Comparison of ENCODE assay signal across 18 mouse cellular contexts in the genomic region with DNA sequence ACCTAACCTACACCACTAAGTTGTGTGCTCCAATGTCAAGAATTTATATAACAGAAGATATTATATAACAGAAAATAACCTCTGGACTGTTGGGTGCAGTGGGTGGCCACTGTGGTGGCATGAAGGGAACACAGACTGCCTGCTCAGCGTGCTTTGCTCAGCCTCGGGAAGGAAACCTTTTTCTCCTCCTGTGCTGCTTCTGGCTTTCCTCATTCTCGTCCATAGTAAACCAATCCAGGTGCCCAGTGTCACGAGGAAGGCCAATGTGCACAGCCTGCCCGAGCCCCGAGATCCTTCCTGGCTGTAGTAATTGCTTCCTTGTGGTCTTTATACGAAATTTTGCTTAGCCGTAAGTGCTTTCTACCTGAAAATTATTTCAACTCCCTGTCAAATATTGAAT. TPM values are rescaled to one million over a fixed set of nuclear protein-coding genes. Genes with fewer than 3 reads are reported as not detected.
DNase-seq lines count a peak whose midpoint lies in the region; ATAC-seq and TF ChIP-seq lines count a peak whose summit lies in the region.
"Had no signal": no experiment of that assay in that cellular context is flagged by ENCODE, and none has a peak within 500 bp of the region (broad histone marks: within the 10 kb centered on the region; RNA-seq: fewer than 3 reads in every experiment).

No protein-coding gene starts in this region.

- 0 out of 2 replicates have a peak overlapping the region, but pooled peaks have one; percentile 4 for H3K9ac ChIP-seq in heart, embryonic 11.5 days (ENCODE audit: low read depth, low read length)
- no peak overlapping the region for H3K9ac ChIP-seq in intestine, embryonic 15.5 days
- no peak overlapping the region for H3K9ac ChIP-seq in intestine, postnatal 0 days (ENCODE audit: low read depth, low read length)
- no peak overlapping the region for H3K9ac ChIP-seq in limb, embryonic 11.5 days (ENCODE audit: low read length)
- H3K9ac ChIP-seq: liver, postnatal 0 days had no signal

- no peak for TF ChIP-seq CTCF in intestine, postnatal 0 days (IDR thresholded peaks at IDR 0.05; ENCODE audit: low read depth)

- H3K4me2 ChIP-seq in heart, embryonic 11.5 days = peak overlapping the region; percentile 61
- H3K4me2 ChIP-seq in intestine, embryonic 15.5 days (replicated peaks) = peak overlapping the region; percentile 19
- H3K4me2 ChIP-seq in intestine, postnatal 0 days (replicated peaks; ENCODE audit: low read depth) = no peak overlapping the region
- no peak overlapping the region for H3K4me2 ChIP-seq in limb, embryonic 11.5 days (ENCODE audit: low read depth, severe bottlenecking)

- no peak for ATAC-seq in heart, embryonic 11.5 days (replicated peaks; ENCODE audit: insufficient number of reproducible peaks, low FRiP score, low TSS enrichment)
- no peak for ATAC-seq in intestine, embryonic 15.5 days
- ATAC-seq in intestine, postnatal 0 days = no peak
- ATAC-seq in limb, embryonic 11.5 days (ENCODE audit: insufficient number of reproducible peaks, low FRiP score, low TSS enrichment, low read depth) = no peak
- ATAC-seq: liver, postnatal 0 days had no signal

- no peak overlapping the region for H3K27ac ChIP-seq in heart, embryonic 11.5 days (ENCODE audit: low read depth, low read length)
- no peak overlapping the region for H3K27ac ChIP-seq in intestine, embryonic 15.5 days
- no peak overlapping the region for H3K27ac ChIP-seq in intestine, postnatal 0 days (ENCODE audit: low read depth, low read length)
- no peak overlapping the region for H3K27ac ChIP-seq in limb, embryonic 11.5 days (replicated peaks; ENCODE audit: low read depth, low read length)
- no peak overlapping the region for H3K27ac ChIP-seq in limb, embryonic 10.5 days

- peaks cover 11% of the 10 kb centered on the region for H3K27me3 ChIP-seq in heart, embryonic 11.5 days (ENCODE audit: control insufficient read depth, insufficient read depth, low read length)
- peaks cover 8% of the 10 kb centered on the region; the same call in 1 of the 2 replicates for H3K27me3 ChIP-seq in intestine, embryonic 15.5 days (replicated peaks)
- peaks cover 7% of the 10 kb centered on the region for H3K27me3 ChIP-seq in intestine, postnatal 0 days (replicated peaks; ENCODE audit: control insufficient read depth, insufficient read depth, low read length)
- H3K27me3 ChIP-seq in limb, embryonic 11.5 days (ENCODE audit: control insufficient read depth, insufficient read depth, low read length) = peaks cover 6% of the 10 kb centered on the region
- H3K27me3 ChIP-seq in limb, embryonic 10.5 days (ENCODE audit: low read depth, poor library complexity, severe bottlenecking) = peaks cover 40% of the 10 kb centered on the region

- WGBS in heart, embryonic 11.5 days (ENCODE audit: insufficient replicate concordance) = 52% methylated on average over 8 of the region's 8 CpGs
- 58% methylated on average over 8 of the region's 8 CpGs for WGBS in intestine, embryonic 15.5 days
- WGBS in intestine, postnatal 0 days = 66% methylated on average over 8 of the region's 8 CpGs
- 32% methylated on average over 8 of the region's 8 CpGs for WGBS in limb, embryonic 11.5 days
- WGBS in limb, embryonic 10.5 days = 53% methylated on average over 8 of the region's 8 CpGs

- intact Hi-C loops in heart, postnatal 36 days (cut with DNase I) = no loop called here

- H3K36me3 ChIP-seq in heart, embryonic 11.5 days (ENCODE audit: control insufficient read depth, insufficient read depth, low read length) = no peaks in the 10 kb centered on the region
- H3K36me3 ChIP-seq in intestine, embryonic 15.5 days = no peaks in the 10 kb centered on the region
- H3K36me3 ChIP-seq in intestine, postnatal 0 days (ENCODE audit: control insufficient read depth, insufficient read depth) = no peaks in the 10 kb centered on the region
- H3K36me3 ChIP-seq in limb, embryonic 11.5 days (ENCODE audit: control insufficient read depth, insufficient read depth, low read length) = no peaks in the 10 kb centered on the region
- no peaks in the 10 kb centered on the region for H3K36me3 ChIP-seq in limb, embryonic 10.5 days
- H3K36me3 ChIP-seq: forebrain, embryonic 10.5 days; hindbrain, embryonic 10.5 days had no signal

- H3K4me3 ChIP-seq in heart, embryonic 11.5 days (ENCODE audit: low read depth, low read length) = peak overlapping the region; percentile 38; the same call in 1 of the 2 replicates
- H3K4me3 ChIP-seq in intestine, embryonic 15.5 days (replicated peaks) = no peak overlapping the region
- no peak overlapping the region for H3K4me3 ChIP-seq in intestine, postnatal 0 days (ENCODE audit: low read depth, low read length)
- H3K4me3 ChIP-seq in limb, embryonic 11.5 days (ENCODE audit: low read depth, low read length) = no peak overlapping the region
- no peak overlapping the region for H3K4me3 ChIP-seq in limb, embryonic 10.5 days

- no peaks in the 10 kb centered on the region for H3K4me1 ChIP-seq in heart, embryonic 11.5 days (ENCODE audit: control insufficient read depth, insufficient read depth, low read length)
- peaks cover 9% of the 10 kb centered on the region for H3K4me1 ChIP-seq in intestine, embryonic 15.5 days (replicated peaks)
- H3K4me1 ChIP-seq in intestine, postnatal 0 days (replicated peaks; ENCODE audit: control insufficient read depth, insufficient read depth, low read length) = no peaks in the 10 kb centered on the region
- H3K4me1 ChIP-seq in limb, embryonic 11.5 days (ENCODE audit: control insufficient read depth, insufficient read depth, low read length) = no peaks in the 10 kb centered on the region
- H3K4me1 ChIP-seq in limb, embryonic 10.5 days = peaks cover 12% of the 10 kb centered on the region

- no peaks in the 10 kb centered on the region for H3K9me3 ChIP-seq in heart, embryonic 11.5 days (replicated peaks; ENCODE audit: control insufficient read depth, low read length)
- no peaks in the 10 kb centered on the region for H3K9me3 ChIP-seq in intestine, embryonic 15.5 days
- H3K9me3 ChIP-seq in intestine, postnatal 0 days (ENCODE audit: control insufficient read depth) = no peaks in the 10 kb centered on the region
- no peaks in the 10 kb centered on the region for H3K9me3 ChIP-seq in limb, embryonic 11.5 days (ENCODE audit: control insufficient read depth, low read length)
- H3K9me3 ChIP-seq in limb, embryonic 10.5 days (replicated peaks) = no peaks in the 10 kb centered on the region
- H3K9me3 ChIP-seq: forebrain, embryonic 10.5 days; hindbrain, embryonic 10.5 days had no signal

- DNase-seq in heart, postnatal 36 days = no peak
- DNase-seq in limb, embryonic 11.5 days (ENCODE audit: low spot score) = peak; percentile 43
- no peak for DNase-seq in limb, embryonic 10.5 days (ENCODE audit: low spot score)
- DNase-seq in left cerebral cortex, adult 8-10 months (ENCODE audit: low spot score in 2 of 2) = no peak
- DNase-seq: adrenal gland, postnatal 10 days; cerebellum, adult 11 months; gastrocnemius, postnatal 25 days; liver; liver, postnatal 0 days; lung, postnatal 14 days; retina, postnatal 1 day; right cerebral cortex, postnatal 4 days; thymus, postnatal 36 days had no signal

RNA-seq across cellular contexts. Expression of gene Thbs4, which starts 1.0 kb away (rescaled TPM):
- polyA plus RNA-seq in heart, embryonic 11.5 days (2014; fragmentation: Nextera tagmentation; extraction: Ambion mirVana) = 39.4 and 52.7 TPM in 2 replicates
- 1 to 10 TPM; 3.4 to 3.6 TPM for total RNA-seq in heart, postnatal 36 days (2021)
- 23.2 TPM in 2 replicates for polyA plus RNA-seq in intestine, embryonic 15.5 days (2015; fragmentation: Nextera tagmentation; extraction: Ambion mirVana)
- polyA plus RNA-seq in intestine, postnatal 0 days (2015; fragmentation: Nextera tagmentation; extraction: Ambion mirVana) = 6.3 and 7.1 TPM in 2 replicates
- polyA plus RNA-seq in limb, embryonic 11.5 days (2014; fragmentation: Nextera tagmentation; extraction: Ambion mirVana) = 0.61 and 0.72 TPM in 2 replicates
- 1.2 TPM in 2 replicates for polyA plus RNA-seq in limb, embryonic 10.5 days (2016; fragmentation: Nextera tagmentation; extraction: Ambion mirVana)
- 10 to 100 TPM; 11.1 to 16.7 (median 13.9) TPM for total RNA-seq in left cerebral cortex, adult 8-10 months (2022)

RNA-seq across cellular contexts. Expression of gene Mtx3, which starts 50.9 kb away (rescaled TPM):
- polyA plus RNA-seq in heart, embryonic 11.5 days (2014; fragmentation: Nextera tagmentation; extraction: Ambion mirVana) = 4.4 and 5.5 TPM in 2 replicates
- total RNA-seq in heart, postnatal 36 days (2021) = 1 to 10 TPM; 4.4 to 5.9 TPM
- polyA plus RNA-seq in intestine, embryonic 15.5 days (2015; fragmentation: Nextera tagmentation; extraction: Ambion mirVana) = 3.1 and 3.6 TPM in 2 replicates
- 2.1 and 2.8 TPM in 2 replicates for polyA plus RNA-seq in intestine, postnatal 0 days (2015; fragmentation: Nextera tagmentation; extraction: Ambion mirVana)
- 6.4 TPM in 2 replicates for polyA plus RNA-seq in limb, embryonic 11.5 days (2014; fragmentation: Nextera tagmentation; extraction: Ambion mirVana)
- 3.4 and 3.7 TPM in 2 replicates for polyA plus RNA-seq in limb, embryonic 10.5 days (2016; fragmentation: Nextera tagmentation; extraction: Ambion mirVana)
- total RNA-seq in left cerebral cortex, adult 8-10 months (2022) = 10 to 100 TPM; 28.9 to 39.7 (median 32.3) TPM

Comparison
In these comparisons a context has a peak if more than half of its experiments do, and no peak if none do; other contexts are left out.
1. H3K4me2 ChIP-seq: peak in heart, embryonic 11.5 days (single experiment) and intestine, embryonic 15.5 days (single experiment); none in intestine, postnatal 0 days (single experiment) and limb, embryonic 11.5 days (single experiment).